ENCODE assay signal across 17 mouse cellular contexts in the genomic region with DNA sequence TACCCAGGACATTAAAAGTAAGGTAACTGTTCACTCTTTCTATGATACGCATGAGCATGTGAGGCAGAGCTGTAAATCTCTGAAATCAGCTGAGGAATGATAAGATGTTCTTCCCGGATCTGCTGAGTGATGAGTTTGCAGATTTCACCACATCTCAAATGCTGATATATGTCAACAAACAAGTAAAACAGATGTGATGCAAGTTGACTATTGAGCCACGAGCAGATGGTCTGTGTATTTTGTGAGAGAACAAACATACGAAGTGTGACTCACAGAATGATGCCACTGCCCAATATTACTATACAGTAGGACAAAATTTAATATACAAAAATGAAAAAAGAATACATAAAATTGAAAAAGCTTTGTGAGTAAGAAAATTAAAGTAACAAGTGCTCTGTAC.
"Had no signal": no experiment of that assay in that cellular context is flagged by ENCODE, and none has a peak within 500 bp of the region (broad histone marks: within the 10 kb centered on the region; RNA-seq: fewer than 3 reads in every experiment).

No protein-coding gene starts in this region.

- H3K4me3 ChIP-seq: kidney, embryonic 15.5 days; left cerebral cortex, adult 2 months; liver, embryonic 13.5 days; midbrain, embryonic 12.5 days; midbrain, embryonic 15.5 days; stomach, embryonic 15.5 days had no signal

- H3K4me1 ChIP-seq: kidney, embryonic 15.5 days; liver, embryonic 13.5 days; midbrain, embryonic 12.5 days; midbrain, embryonic 15.5 days; stomach, embryonic 15.5 days had no signal

- ATAC-seq: midbrain, embryonic 15.5 days had no signal

- H3K27ac ChIP-seq: kidney, embryonic 15.5 days; left cerebral cortex, adult 2 months; liver, embryonic 13.5 days; midbrain, embryonic 12.5 days; midbrain, embryonic 15.5 days; stomach, embryonic 15.5 days had no signal

- DNase-seq: kidney, adult 8-10 months; kidney, postnatal 10 days; kidney, postnatal 36 days; layer of hippocampus, postnatal 36 days; liver, embryonic 13.5 days; lung, adult 2 months; lung, postnatal 14 days; lung, postnatal 4 days; right cerebral cortex, adult 18-20 months; right cerebral cortex, postnatal 14 days; spleen, adult 18-20 months; thymus, postnatal 25 days had no signal

- H3K4me2 ChIP-seq: kidney, embryonic 15.5 days; liver, embryonic 13.5 days; midbrain, embryonic 12.5 days; midbrain, embryonic 15.5 days; stomach, embryonic 15.5 days had no signal

- H3K9me3 ChIP-seq: kidney, embryonic 15.5 days; liver, embryonic 13.5 days; midbrain, embryonic 12.5 days; midbrain, embryonic 15.5 days; stomach, embryonic 15.5 days had no signal

- H3K27me3 ChIP-seq: kidney, embryonic 15.5 days; liver, embryonic 13.5 days; midbrain, embryonic 12.5 days; midbrain, embryonic 15.5 days; stomach, embryonic 15.5 days had no signal

- H3K36me3 ChIP-seq: kidney, embryonic 15.5 days; liver, embryonic 13.5 days; midbrain, embryonic 12.5 days; midbrain, embryonic 15.5 days; stomach, embryonic 15.5 days had no signal

- H3K9ac ChIP-seq: kidney, embryonic 15.5 days; liver, embryonic 13.5 days; midbrain, embryonic 12.5 days; midbrain, embryonic 15.5 days; stomach, embryonic 15.5 days had no signal
